Mouse (Mus musculus) ES-E14 (cell line): ENCODE data around the gene Fam227b.

ENCODE experiments used
- CHD2 ChIP-seq: IDR thresholded peaks from 2 replicates; pipeline ENCODE4 v1.6.1; 2014; ENCODE audit warnings: mild to moderate bottlenecking, low read depth, low read length, inconsistent platforms
- MAFK ChIP-seq: IDR thresholded peaks from 2 replicates; pipeline ENCODE4 v1.6.1; 2014; ENCODE audit warnings: mild to moderate bottlenecking, low read depth, low read length, inconsistent platforms; ENCODE audit not compliant: insufficient read depth
- ZC3H11A ChIP-seq: IDR thresholded peaks from 2 replicates; pipeline ENCODE4 v1.6.1; 2012; ENCODE audit warnings: low read depth, mild to moderate bottlenecking, inconsistent platforms, low read length, borderline replicate concordance

- TF ChIP-seq ZC3H11A (no peak), MAFK (no peak), CHD2 (no peak)
Observed at GRCm38 (mm10) chr2:126069740-126070139, 82.1 kb downstream of the Fam227b start.
